Mouse (Mus musculus) MEL (cell line): ENCODE results near the gene Cntnap1. TPM values are rescaled to one million over a fixed set of nuclear protein-coding genes. Genes with fewer than 3 reads are reported as not detected.

Source experiments
- DNase-seq: peaks from one replicate; pipeline ENCODE4 v3.0.0; 2011; ENCODE audit warnings: low read depth, low spot score
- H3K27ac ChIP-seq: 2 replicates; pipeline ENCODE4 v1.5.1; 2012; ENCODE audit warnings: low read depth, mild to moderate bottlenecking, control low read depth, low read length, moderate library complexity; ENCODE audit not compliant: control insufficient read depth
- H3K27me3 ChIP-seq, 2 experiments: fragments of 150-350 bp in 1 of 2; sonication (generic) in 1 of 2; 2 replicates each; pipeline ENCODE4 v1.6.1; 2012; ENCODE audit warnings: low read length in 2 of 2, mild to moderate bottlenecking in 2 of 2, improper control_type of control experiment in 1 of 2, moderate library complexity in 1 of 2; ENCODE audit not compliant: insufficient read depth in 2 of 2, control insufficient read depth in 1 of 2
- H3K36me3 ChIP-seq, 2 experiments: 2 replicates each; pipeline ENCODE4 v1.6.1; 2012 to 2014; ENCODE audit warnings: low read length in 2 of 2, improper control_type of control experiment in 1 of 2, inconsistent platforms in 1 of 2, mild to moderate bottlenecking in 1 of 2; ENCODE audit not compliant: insufficient read depth in 2 of 2, control insufficient read depth in 1 of 2
- H3K4me1 ChIP-seq, 2 experiments: fragments of 150-350 bp in 1 of 2; sonication (generic) in 1 of 2; 2 replicates each; pipeline ENCODE4 v1.6.1; 2012; ENCODE audit warnings: low read length in 2 of 2, improper control_type of control experiment in 1 of 2, mild to moderate bottlenecking in 1 of 2; ENCODE audit not compliant: insufficient read depth in 2 of 2, control insufficient read depth in 1 of 2
- H3K4me3 ChIP-seq, 2 experiments: fragments of 150-350 bp in 1 of 2; sonication (generic) in 1 of 2; 2 replicates each; pipeline ENCODE4 v1.5.1; 2012; ENCODE audit warnings: low read depth in 2 of 2, low read length in 2 of 2, mild to moderate bottlenecking in 2 of 2, moderate library complexity in 2 of 2, control low read depth in 1 of 2, improper control_type of control experiment in 1 of 2; ENCODE audit not compliant: control insufficient read depth in 1 of 2, insufficient read depth in 1 of 2
- H3K79me2 ChIP-seq: 2 replicates; pipeline ENCODE4 v1.6.1; 2012; ENCODE audit warnings: mild to moderate bottlenecking, low read length, moderate library complexity; ENCODE audit not compliant: control insufficient read depth, poor library complexity, insufficient read depth
- H3K9ac ChIP-seq: 2 replicates; pipeline ENCODE4 v1.6.1; 2012; ENCODE audit warnings: low read depth, mild to moderate bottlenecking, control low read depth, low read length, moderate library complexity; ENCODE audit not compliant: control insufficient read depth, poor library complexity, severe bottlenecking
- H3K9me3 ChIP-seq: fragments of 150-350 bp; sonication (generic); replicated peaks from 2 replicates; pipeline ENCODE4 v1.6.1; 2012; ENCODE audit warnings: mild to moderate bottlenecking, low read length, improper control_type of control experiment, moderate library complexity; ENCODE audit not compliant: insufficient read depth
- EP300 ChIP-seq, 2 experiments: IDR thresholded peaks; 2 replicates each; pipeline ENCODE4 v1.6.1; 2011; ENCODE audit warnings: improper control_type of control experiment in 2 of 2, low read length in 2 of 2, low read depth in 1 of 2, mild to moderate bottlenecking in 1 of 2
- ETS1 ChIP-seq: IDR thresholded peaks from 2 replicates; pipeline ENCODE4 v1.6.1; 2012; ENCODE audit warnings: low read depth, mild to moderate bottlenecking, inconsistent platforms, low read length, improper control_type of control experiment, moderate library complexity
- GABPA ChIP-seq: IDR thresholded peaks from 2 replicates; pipeline ENCODE4 v1.6.1; 2012; ENCODE audit warnings: low read depth, mild to moderate bottlenecking, inconsistent platforms, low read length, improper control_type of control experiment, moderate library complexity
- GATA1 ChIP-seq: IDR thresholded peaks from 2 replicates; pipeline ENCODE4 v1.6.1; 2011; ENCODE audit warnings: low read depth, low read length, improper control_type of control experiment
- HCFC1 ChIP-seq: IDR thresholded peaks from 2 replicates; pipeline ENCODE4 v1.6.1; 2012; ENCODE audit warnings: low read depth, mild to moderate bottlenecking, inconsistent platforms, low read length, improper control_type of control experiment, moderate library complexity
- KAT2A ChIP-seq: conservative IDR thresholded peaks from 2 replicates; pipeline ENCODE4 v1.6.1; 2012; ENCODE audit warnings: low read depth, low read length, improper control_type of control experiment, inconsistent platforms
- MAX ChIP-seq: IDR thresholded peaks from 2 replicates; pipeline ENCODE4 v1.6.1; 2011; ENCODE audit warnings: low read length, improper control_type of control experiment
- MEF2A ChIP-seq: IDR thresholded peaks from 2 replicates; pipeline ENCODE4 v1.6.1; 2014; ENCODE audit warnings: low read depth, mild to moderate bottlenecking, inconsistent platforms, low read length, improper control_type of control experiment; ENCODE audit not compliant: poor library complexity, insufficient replicate concordance, severe bottlenecking; ENCODE audit errors: extremely low read depth
- MYB ChIP-seq: IDR thresholded peaks from 2 replicates; pipeline ENCODE4 v1.6.1; 2011; ENCODE audit warnings: mild to moderate bottlenecking, low read depth, low read length, improper control_type of control experiment
- NELFE ChIP-seq: IDR thresholded peaks from 2 replicates; pipeline ENCODE4 v1.6.1; 2011; ENCODE audit warnings: low read depth, low read length, improper control_type of control experiment
- NRF1 ChIP-seq: IDR thresholded peaks from 2 replicates; pipeline ENCODE4 v1.6.1; 2014; ENCODE audit warnings: low read depth, mild to moderate bottlenecking, inconsistent platforms, low read length, improper control_type of control experiment, moderate library complexity; ENCODE audit not compliant: poor library complexity, insufficient read depth, severe bottlenecking
- RAD21 ChIP-seq: IDR thresholded peaks from 2 replicates; pipeline ENCODE4 v1.6.1; 2011; ENCODE audit warnings: mild to moderate bottlenecking, low read depth, low read length, improper control_type of control experiment
- RCOR1 ChIP-seq: IDR thresholded peaks from 2 replicates; pipeline ENCODE4 v1.6.1; 2012; ENCODE audit warnings: low read depth, mild to moderate bottlenecking, inconsistent platforms, low read length, improper control_type of control experiment
- SIN3A ChIP-seq: IDR thresholded peaks from 2 replicates; pipeline ENCODE4 v1.6.1; 2012; ENCODE audit warnings: low read length, improper control_type of control experiment, inconsistent platforms
- SMC3 ChIP-seq: IDR thresholded peaks from 2 replicates; pipeline ENCODE4 v1.6.1; 2011; ENCODE audit warnings: low read depth, low read length, improper control_type of control experiment
- TAL1 ChIP-seq: IDR thresholded peaks from 2 replicates; pipeline ENCODE4 v1.6.1; 2012; ENCODE audit warnings: mild to moderate bottlenecking, inconsistent platforms, low read length, moderate library complexity, mixed read lengths
- TCF12 ChIP-seq: IDR thresholded peaks from 2 replicates; pipeline ENCODE4 v1.6.1; 2014; ENCODE audit warnings: low read depth, mild to moderate bottlenecking, inconsistent platforms, low read length, improper control_type of control experiment, moderate library complexity
- USF1 ChIP-seq: IDR thresholded peaks from 2 replicates; pipeline ENCODE4 v1.6.1; 2014; ENCODE audit warnings: low read depth, mild to moderate bottlenecking, inconsistent platforms, low read length, improper control_type of control experiment, moderate library complexity
- USF2 ChIP-seq, 2 experiments: IDR thresholded peaks; 2 replicates each; pipeline ENCODE4 v1.6.1; 2011 to 2012; ENCODE audit warnings: improper control_type of control experiment in 2 of 2, low read length in 2 of 2, borderline replicate concordance in 1 of 2, inconsistent platforms in 1 of 2, low read depth in 1 of 2, mild to moderate bottlenecking in 1 of 2; ENCODE audit not compliant: insufficient read depth in 1 of 2
- ZKSCAN1 ChIP-seq: IDR thresholded peaks from 2 replicates; pipeline ENCODE4 v1.6.1; 2012; ENCODE audit warnings: low read depth, mild to moderate bottlenecking, inconsistent platforms, low read length, improper control_type of control experiment, moderate library complexity
- ZMIZ1 ChIP-seq: IDR thresholded peaks from 2 replicates; pipeline ENCODE4 v1.6.1; 2012; ENCODE audit warnings: low read depth, mild to moderate bottlenecking, inconsistent platforms, low read length, improper control_type of control experiment, moderate library complexity
- polyA plus RNA-seq, 2 experiments: library from polyadenylated mRNA; stranded (reverse) in 1 of 2; unstranded in 1 of 2; fragments of >175 nt in 1 of 2; fragments of >200 nt in 1 of 2; gene quantifications; 2 replicates each; pipeline versions ENCODE4 v1.2.1 to v1.2.4; 2012; ENCODE audit warnings: low replicate concordance in 2 of 2, low read depth in 1 of 2; ENCODE audit not compliant: insufficient read length in 2 of 2, insufficient read depth in 1 of 2, missing spikeins in 1 of 2
- total RNA-seq: library from RNA; depleted of rRNA; stranded (reverse); fragments of 300-350 nt; gene quantifications from 2 replicates; pipeline ENCODE4 v1.2.3, GENCODE M21; 2012

Cntnap1 gene
- total and polyA plus RNA-seq, 3 experiments: 0.01 TPM; not detected in 2

GRCm38 (mm10) chr11:101229361-101229900 lies 59.1 kb downstream of the Cntnap1 start:
- H3K9me3 ChIP-seq: no peaks in the 10 kb centered on the region
- peaks cover 0 to 17% of the 10 kb centered on the region in 2 experiments; a peak in 2 of 4 replicates for H3K36me3 ChIP-seq
- no peak overlapping the region for H3K9ac ChIP-seq
- no peak overlapping the region for H3K4me3 ChIP-seq
- H3K79me2 ChIP-seq: peaks cover 5% of the 10 kb centered on the region; the same call in 1 of the 2 replicates
- peak; percentile 65 for DNase-seq
- H3K27ac ChIP-seq: no peak overlapping the region
- peaks cover 3 to 30% of the 10 kb centered on the region in 2 experiments; a peak in 3 of 4 replicates for H3K4me1 ChIP-seq
- H3K27me3 ChIP-seq: peaks cover 0 to 4% of the 10 kb centered on the region in 2 experiments; a peak in 2 of 4 replicates
- TF ChIP-seq RCOR1: peak; percentile 87
- 0 out of 2 replicates have a peak, but pooled peaks have one; percentile 46 for TF ChIP-seq GATA1
- TF ChIP-seq TCF12: peak; percentile 42; the same call in 1 of the 2 replicates
- no peak for TF ChIP-seq SMC3
- 0 out of 2 replicates have a peak, but pooled peaks have one; percentile 34 for TF ChIP-seq ETS1
- no peak for TF ChIP-seq NRF1
- 0 out of 2 replicates have a peak, but pooled peaks have one; percentile 17 for TF ChIP-seq SIN3A
- no peak for TF ChIP-seq USF1
- peak; percentile 16 to 19; a peak in 2 of 4 replicates for TF ChIP-seq EP300 (IDR thresholded peaks at IDR 0.05; ENCODE audit: low read depth in 1 of 2, low read length in 2 of 2)
- TF ChIP-seq ZKSCAN1: no peak

- H3K27ac ChIP-seq: no peak overlapping the region
- no peak for DNase-seq
- TF ChIP-seq MAX: no peak
- TF ChIP-seq GABPA: no peak
- TF ChIP-seq MYB: no peak
- no peak for TF ChIP-seq RAD21
- no peak for TF ChIP-seq NRF1
- no peak for TF ChIP-seq RCOR1
- no peak for TF ChIP-seq HCFC1
- TF ChIP-seq MEF2A: no peak
- no peak for TF ChIP-seq KAT2A
- TF ChIP-seq TAL1: no peak
- TF ChIP-seq ZMIZ1: no peak
- no peak for TF ChIP-seq NELFE
- TF ChIP-seq USF2 (IDR thresholded peaks at IDR 0.05; ENCODE audit: borderline replicate concordance in 1 of 2, insufficient read depth in 1 of 2, low read depth in 1 of 2, low read length in 2 of 2): no peak
- TF ChIP-seq, all 39 proteins: peak for 0
- peaks cover 5% of the 10 kb centered on the region; the same call in 1 of the 2 replicates for H3K79me2 ChIP-seq
- H3K9ac ChIP-seq: no peak overlapping the region
- no peak overlapping the region for H3K4me3 ChIP-seq
- peaks cover 0 to 16% of the 10 kb centered on the region in 2 experiments; a peak in 2 of 4 replicates for H3K36me3 ChIP-seq
- no peaks in the 10 kb centered on the region for H3K9me3 ChIP-seq
- peaks cover 3 to 30% of the 10 kb centered on the region in 2 experiments; a peak in 3 of 4 replicates for H3K4me1 ChIP-seq
- peaks cover 0 to 4% of the 10 kb centered on the region in 2 experiments; a peak in 2 of 4 replicates for H3K27me3 ChIP-seq
These were observed 59.8 kb downstream of the Cntnap1 start for GRCm38 (mm10) chr11:101230061-101230511.
